Mouse (Mus musculus) erythroblast, embryonic 14.5 days (primary cell): ENCODE measurements around the gene Dnah5.

Experiments
- GATA1 ChIP-seq: IDR thresholded peaks from 2 replicates; pipeline ENCODE4 v1.6.1; 2012; ENCODE audit warnings: low read length, inconsistent platforms, mixed read lengths
- TAL1 ChIP-seq: IDR thresholded peaks from 3 replicates; pipeline ENCODE4 v1.6.1; 2012; ENCODE audit warnings: low read length, inconsistent platforms, mixed read lengths

GRCm38 (mm10) chr15:28371506-28371905 is 168.0 kb downstream of the Dnah5 start:
- TF ChIP-seq TAL1 (no peak), GATA1 (no peak)
